Mouse (Mus musculus) heart, postnatal 14 days (tissue): Measurements from ENCODE around the gene Mgat4a. TPM values are rescaled to one million over a fixed set of nuclear protein-coding genes. Genes with fewer than 3 reads are reported as not detected.

Experiments
- DNase-seq, 2 experiments: peaks; one replicate each; pipeline ENCODE4 v3.0.0; 2021 to 2022
- intact Hi-C: fragments of 180-260 bp; cut with DNase I; formaldehyde crosslinking; loops from one replicate; pipeline ENCODE4 v1.15.1; 2025
- total RNA-seq, 2 experiments: library from RNA; stranded (reverse); gene quantifications; 2 replicates each; pipeline ENCODE4 v1.2.3; 2021

Mgat4a gene
- total RNA-seq, 2 experiments from 2014 or later = 16.2 to 16.9 TPM

DNA sequence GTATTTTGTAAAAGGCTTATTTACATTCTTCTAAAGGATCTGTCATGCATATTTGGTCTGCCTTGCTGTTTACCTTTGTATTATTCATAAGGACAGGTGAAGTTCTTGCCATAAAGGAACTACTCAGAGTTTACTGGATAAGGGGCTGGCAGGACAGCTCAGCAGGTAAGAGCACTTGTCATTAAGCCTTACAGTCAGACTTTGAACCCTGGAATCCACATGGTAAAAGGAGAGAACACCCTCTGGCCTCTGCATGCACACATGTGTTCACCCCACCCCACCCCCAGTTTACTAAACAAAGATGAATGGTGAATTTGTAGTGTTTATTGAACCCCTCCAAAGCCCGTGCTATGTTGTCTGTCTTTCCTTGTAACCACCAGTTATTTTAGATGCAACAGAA lies 125.4 kb downstream of the Mgat4a start:
- no peak for DNase-seq

DNA sequence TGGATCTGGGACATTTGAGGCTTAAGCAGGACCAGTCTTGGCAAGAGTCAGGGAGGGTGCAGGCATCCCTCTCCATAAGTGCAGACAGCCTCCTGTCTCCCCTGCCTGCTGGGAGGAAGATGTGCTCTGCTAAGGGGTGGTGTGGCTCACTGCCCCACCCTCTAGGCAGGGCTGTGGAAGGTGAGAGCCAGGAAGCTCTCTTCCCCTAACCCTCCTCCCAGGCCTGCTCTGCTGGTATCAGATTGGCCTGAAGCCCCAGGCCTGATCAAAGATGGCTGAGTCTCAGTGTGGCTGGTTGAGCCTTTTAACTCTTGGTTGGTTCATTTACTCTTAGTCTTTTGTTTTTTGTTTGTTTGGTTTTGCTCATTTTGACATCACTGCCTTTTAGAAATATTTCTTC lies 131.2 kb downstream of the Mgat4a start:
- intact Hi-C loops = loop anchor here (10.0 kb wide), 1 partner anchor 625 kb away; no protein-coding TSS in a partner anchor
- DNase-seq = no peak

More for the DNA sequence above, 125.4 kb downstream of the Mgat4a start:
- intact Hi-C loops = no loop called here

DNA sequence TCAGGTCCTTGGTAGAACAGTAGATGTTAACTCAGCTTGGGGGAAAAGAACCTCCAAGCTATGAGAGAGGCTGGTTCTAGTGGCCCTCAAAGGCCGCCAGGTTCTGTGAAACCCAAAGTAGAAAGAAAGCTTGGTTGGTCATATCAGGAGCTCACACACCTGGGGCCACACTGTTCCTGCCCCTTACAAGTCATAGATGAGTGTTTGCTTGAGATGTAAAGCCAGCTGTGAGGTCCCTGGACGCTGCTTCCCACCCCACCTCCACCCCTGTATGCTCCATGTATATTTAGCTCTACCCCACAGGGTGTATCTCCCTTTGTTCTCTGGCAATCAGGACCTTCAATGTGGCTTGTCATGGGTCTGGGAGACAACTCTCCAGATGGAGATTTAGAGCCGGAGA lies 132.1 kb downstream of the Mgat4a start:
- intact Hi-C loops = loop anchor here (10.0 kb wide), 1 partner anchor 624 kb away; no protein-coding TSS in a partner anchor
- DNase-seq = no peak

DNA sequence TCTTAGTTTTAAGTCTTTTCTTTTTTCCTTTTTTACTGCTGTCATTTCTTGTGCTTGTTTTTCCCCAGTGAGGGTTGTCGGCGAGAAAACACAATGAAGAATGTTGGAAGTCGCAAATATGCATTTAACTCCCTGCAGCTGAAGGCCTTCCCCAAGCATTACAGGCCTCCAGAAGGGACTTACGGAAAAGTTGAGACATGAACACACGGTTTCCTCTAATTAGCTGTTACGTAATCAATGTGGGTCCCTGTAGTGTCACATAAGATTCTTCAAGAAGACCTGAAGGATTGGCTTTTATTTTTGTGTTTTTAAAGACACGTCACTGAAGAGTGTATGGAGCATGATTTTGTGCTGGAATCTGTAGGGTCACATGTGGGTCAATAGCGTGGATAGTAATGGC lies 132.8 kb downstream of the Mgat4a start:
- intact Hi-C loops = loop anchor here (10.0 kb wide), 1 partner anchor 623 kb away; no protein-coding TSS in a partner anchor
- no peak for DNase-seq

DNA sequence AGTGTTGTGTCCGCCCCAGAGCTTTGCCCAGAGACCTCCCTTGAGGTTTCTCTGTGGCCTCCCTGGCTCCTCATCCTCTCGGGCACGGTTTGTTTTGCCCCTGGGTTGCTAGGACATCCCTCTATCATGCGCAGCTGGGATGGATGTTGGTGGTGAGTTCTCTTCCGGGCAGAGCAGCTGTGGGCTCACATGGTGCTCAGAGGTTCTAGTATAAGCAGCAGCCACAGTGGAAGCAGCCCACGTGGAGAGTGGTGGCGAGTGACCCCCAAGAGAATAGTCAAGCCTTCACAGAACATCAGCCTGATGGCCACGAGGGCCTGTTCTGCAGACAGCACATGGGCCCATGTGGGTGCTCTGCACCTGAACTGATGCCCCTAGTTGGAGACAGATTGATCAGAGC lies 133.6 kb downstream of the Mgat4a start:
- intact Hi-C loops = loop anchor here (10.0 kb wide), 1 partner anchor 622 kb away; no protein-coding TSS in a partner anchor
- DNase-seq = no peak

DNA sequence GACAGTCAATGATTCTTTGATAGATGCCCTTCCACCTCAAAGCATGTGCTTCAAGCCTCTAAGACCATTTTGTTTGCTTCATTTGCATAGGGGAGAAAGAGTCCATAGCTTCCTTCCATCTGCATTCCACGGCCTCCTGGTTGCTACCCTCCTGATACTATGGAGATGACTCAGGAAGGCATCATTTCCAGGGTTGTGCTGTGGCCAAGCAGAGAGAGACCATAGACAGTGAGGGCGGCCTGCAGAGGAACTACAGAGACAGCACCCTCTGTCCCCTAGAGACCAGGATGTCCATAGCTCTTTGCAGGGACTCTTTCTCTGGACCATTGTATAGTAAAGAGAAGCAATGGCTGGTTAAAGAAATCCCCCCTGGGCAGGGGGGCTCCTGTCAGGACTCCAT lies 135.7 kb downstream of the Mgat4a start:
- intact Hi-C loops = loop anchor here (10.0 kb wide), 1 partner anchor 620 kb away; no protein-coding TSS in a partner anchor

DNA sequence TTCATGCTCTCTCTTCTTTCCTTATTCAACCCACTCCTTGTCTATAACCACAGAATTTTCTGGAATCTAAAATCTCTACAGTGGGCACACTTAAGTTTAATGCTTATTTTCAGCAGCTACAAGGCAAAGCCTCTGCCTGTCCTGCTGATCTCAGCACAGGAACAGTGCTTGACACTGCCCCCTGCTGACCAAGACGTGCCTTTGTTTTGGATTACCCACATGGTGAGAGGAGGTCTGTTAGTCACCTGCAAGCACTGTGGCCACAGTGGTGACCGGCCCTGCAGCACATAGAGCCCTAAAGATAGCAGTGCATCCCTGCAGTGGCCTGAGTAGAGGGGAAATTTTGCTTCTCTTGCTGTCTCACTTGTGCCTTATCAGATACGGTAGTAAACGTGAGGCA lies 139.1 kb downstream of the Mgat4a start:
- intact Hi-C loops = loop anchor here (1.0 to 10.0 kb wide), 2 partner anchors 129 to 617 kb away; no protein-coding TSS in a partner anchor

More for the DNA sequence above, 135.7 kb downstream of the Mgat4a start:
- no peak for DNase-seq

DNA sequence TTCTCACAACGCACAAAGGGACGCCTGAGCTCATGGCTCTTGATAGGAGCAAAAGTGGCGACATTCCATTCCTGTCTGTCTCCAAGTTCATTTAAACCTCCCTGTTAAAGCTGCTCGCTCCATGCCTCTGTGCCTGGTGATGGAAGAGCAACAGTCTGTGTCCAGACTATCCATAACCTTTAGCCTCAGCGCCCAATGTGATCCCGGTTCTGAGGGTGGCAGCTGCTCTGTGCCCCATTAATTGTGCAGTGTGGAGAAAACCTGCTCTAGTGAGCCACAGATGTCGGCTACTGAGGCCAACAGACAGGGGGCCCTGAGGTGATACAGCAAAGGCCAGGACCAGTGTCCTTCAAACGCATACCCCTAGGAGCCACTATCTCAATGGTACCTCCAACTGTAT lies 141.1 kb downstream of the Mgat4a start:
- intact Hi-C loops = loop anchor here (10.0 kb wide), 1 partner anchor 615 kb away; no protein-coding TSS in a partner anchor
- no peak for DNase-seq

More for the DNA sequence above, 139.1 kb downstream of the Mgat4a start:
- peak; percentile 58 to 75 for DNase-seq

DNA sequence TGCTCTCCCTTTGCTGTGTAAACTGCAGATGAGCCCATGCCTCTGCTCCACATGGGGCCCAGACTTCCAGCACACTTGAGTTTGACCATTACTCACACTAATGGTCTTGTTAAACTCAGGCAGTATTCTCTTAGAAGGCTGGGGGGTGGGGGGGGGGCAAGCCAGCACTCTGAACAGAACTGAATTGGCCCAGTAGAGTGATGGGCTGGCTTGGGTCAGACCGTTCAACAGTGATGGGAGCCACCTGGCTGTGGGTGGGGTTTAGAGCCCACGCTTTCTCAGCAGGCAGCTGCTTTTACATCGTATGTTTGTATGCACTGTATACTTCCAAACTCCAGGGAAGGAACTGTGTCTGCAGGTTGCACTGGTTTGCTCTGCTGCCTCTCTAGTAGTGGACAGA lies 141.9 kb downstream of the Mgat4a start:
- intact Hi-C loops = no loop called here
- peak in 1 of 2 experiments; percentile 35 for DNase-seq

DNA sequence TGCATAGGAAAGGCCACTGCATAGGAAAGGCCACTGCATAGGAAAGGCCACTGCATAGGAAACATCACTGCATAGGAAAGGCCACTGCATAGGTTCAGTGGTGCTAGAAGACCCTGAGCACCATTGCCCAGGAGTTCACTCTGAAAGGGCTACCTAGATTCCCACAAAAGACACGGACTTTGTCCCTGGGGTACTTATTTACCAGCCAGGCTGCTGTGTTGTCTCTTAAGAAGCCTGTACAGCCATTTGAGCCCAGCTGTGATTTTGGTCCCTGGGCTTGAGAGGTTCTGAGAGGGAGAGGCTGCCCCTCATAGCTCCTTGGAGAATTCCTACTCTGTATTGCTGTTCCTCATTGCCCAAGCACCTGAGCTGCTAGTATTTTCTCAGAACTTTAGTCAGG lies 144.3 kb downstream of the Mgat4a start:
- no peak for DNase-seq
- intact Hi-C loops = no loop called here

DNA sequence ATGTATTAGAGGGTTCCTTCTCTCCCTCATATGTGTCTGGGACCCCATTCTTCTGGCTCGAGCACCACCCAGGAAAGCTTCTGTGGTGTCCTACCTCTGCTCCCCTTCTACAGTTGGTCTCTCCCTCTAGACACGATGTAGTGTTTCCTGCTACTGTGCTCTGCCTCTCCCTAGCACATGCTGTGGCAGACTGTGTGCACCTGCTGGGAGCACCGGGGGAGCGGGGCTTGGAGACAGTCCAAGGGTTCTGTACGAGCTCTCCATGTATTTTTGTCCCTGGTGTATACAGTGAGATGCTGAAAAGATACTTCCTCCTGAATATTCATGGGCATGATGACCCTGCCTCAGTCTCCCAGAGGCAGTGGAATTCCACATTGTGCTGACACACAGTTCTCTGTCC lies 147.6 kb downstream of the Mgat4a start:
- DNase-seq = no peak
- intact Hi-C loops = no loop called here

Other genes with a start within 250 kb of the Mgat4a start
- 10 to 100 TPM; 17.2 to 17.3 TPM for gene Inpp4a, start 241.2 kb downstream of the Mgat4a start, total RNA-seq
- 10 to 100 TPM; 86.9 to 98.1 TPM for gene Coa5, start 110.9 kb downstream of the Mgat4a start, total RNA-seq
- gene Unc50, start 110.9 kb downstream of the Mgat4a start, total RNA-seq = 10 to 100 TPM; 32.6 to 33.7 TPM
- gene 2010300C02Rik, start 179.1 kb upstream of the Mgat4a start, total RNA-seq = 1 to 10 TPM; 1.1 to 1.3 TPM